Mouse (Mus musculus): Measurements from ENCODE around the gene Casp4. TPM values are rescaled to one million over a fixed set of nuclear protein-coding genes. Genes with fewer than 3 reads are reported as not detected.

The Casp4 gene
- polyA plus RNA-seq, 1 experiment from 2014 or later, result 0.20 TPM

GRCm38 (mm10) chr9:5298329-5299131 lies 10.1 kb upstream of the Casp4 start, which contains the start of gene Casp1:
Casp1 (plus strand) TSS chr9:5298517.
- H3K4me1 ChIP-seq (replicated peaks; ENCODE audit: control insufficient read depth, insufficient read depth, low read length), result no peaks in the 10 kb centered on the region
- H3K27me3 ChIP-seq (ENCODE audit: control insufficient read depth, insufficient read depth, low read length), result no peaks in the 10 kb centered on the region
- H3K9me3 ChIP-seq (ENCODE audit: control insufficient read depth, low read length), result no peaks in the 10 kb centered on the region
- no peak within 1 kb of the TSS for H3K9ac ChIP-seq (ENCODE audit: low read depth, low read length)
- no peak within 1 kb of the TSS for H3K4me3 ChIP-seq (ENCODE audit: low read depth, low read length)
- no peak within 1 kb of the TSS for H3K4me2 ChIP-seq (replicated peaks; ENCODE audit: low read depth, low read length)
- no peak for DNase-seq (ENCODE audit: low spot score)
- WGBS, result 76% methylated on average over 11 of the region's 11 CpGs
- no peaks in the 10 kb centered on the region for H3K36me3 ChIP-seq (ENCODE audit: control insufficient read depth, insufficient read depth, low read length)
- no peak for ATAC-seq (ENCODE audit: low FRiP score)
- H3K27ac ChIP-seq (ENCODE audit: low read depth, low read length), result no peak within 1 kb of the TSS

GRCm38 (mm10) chr9:5299132-5299381 lies 9.6 kb upstream of the Casp4 start:
- no peak overlapping the region for H3K9ac ChIP-seq (ENCODE audit: low read depth, low read length)
- no peaks in the 10 kb centered on the region for H3K9me3 ChIP-seq (ENCODE audit: control insufficient read depth, low read length)
- DNase-seq (ENCODE audit: low spot score), result no peak
- H3K4me2 ChIP-seq (replicated peaks; ENCODE audit: low read depth, low read length), result no peak overlapping the region
- no peak overlapping the region for H3K27ac ChIP-seq (ENCODE audit: low read depth, low read length)
- H3K4me1 ChIP-seq (replicated peaks; ENCODE audit: control insufficient read depth, insufficient read depth, low read length), result no peaks in the 10 kb centered on the region
- H3K36me3 ChIP-seq (ENCODE audit: control insufficient read depth, insufficient read depth, low read length), result no peaks in the 10 kb centered on the region
- WGBS, result 84% methylated on average over 2 of the region's 2 CpGs
- H3K27me3 ChIP-seq (ENCODE audit: control insufficient read depth, insufficient read depth, low read length), result no peaks in the 10 kb centered on the region
- no peak for ATAC-seq (ENCODE audit: low FRiP score)
- no peak overlapping the region for H3K4me3 ChIP-seq (ENCODE audit: low read depth, low read length)

DNA sequence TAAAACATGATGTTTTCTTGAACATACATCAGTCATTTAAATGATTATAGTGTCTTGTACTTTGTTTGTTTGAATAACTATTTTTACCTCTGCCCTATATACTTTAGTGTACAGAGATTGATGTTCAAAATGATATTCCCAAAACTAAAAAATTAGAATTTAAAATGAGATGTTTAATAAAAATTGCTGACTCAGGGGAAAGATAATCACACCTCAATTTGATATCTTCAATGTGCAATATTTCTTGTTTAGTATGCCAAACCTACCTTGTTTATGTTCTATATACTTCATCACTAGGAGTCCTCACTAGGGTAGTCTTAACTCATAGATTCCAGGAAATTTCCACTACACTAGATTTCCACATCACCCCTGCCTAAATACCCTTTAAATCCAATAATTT lies 1.5 kb downstream of the Casp4 start:
- no peak overlapping the region for H3K4me3 ChIP-seq (ENCODE audit: low read depth, low read length)
- DNase-seq (ENCODE audit: low spot score) (no peak), ATAC-seq (ENCODE audit: low FRiP score) (no peak)
- no peaks in the 10 kb centered on the region for H3K9me3 ChIP-seq (ENCODE audit: control insufficient read depth, low read length)
- no peaks in the 10 kb centered on the region for H3K36me3 ChIP-seq (ENCODE audit: control insufficient read depth, insufficient read depth, low read length)
- H3K4me2 ChIP-seq (replicated peaks; ENCODE audit: low read depth, low read length), result no peak overlapping the region
- no peaks in the 10 kb centered on the region for H3K4me1 ChIP-seq (replicated peaks; ENCODE audit: control insufficient read depth, insufficient read depth, low read length)
- H3K27me3 ChIP-seq (ENCODE audit: control insufficient read depth, insufficient read depth, low read length), result no peaks in the 10 kb centered on the region
- H3K9ac ChIP-seq (ENCODE audit: low read depth, low read length), result no peak overlapping the region
- no peak overlapping the region for H3K27ac ChIP-seq (ENCODE audit: low read depth, low read length)

DNA sequence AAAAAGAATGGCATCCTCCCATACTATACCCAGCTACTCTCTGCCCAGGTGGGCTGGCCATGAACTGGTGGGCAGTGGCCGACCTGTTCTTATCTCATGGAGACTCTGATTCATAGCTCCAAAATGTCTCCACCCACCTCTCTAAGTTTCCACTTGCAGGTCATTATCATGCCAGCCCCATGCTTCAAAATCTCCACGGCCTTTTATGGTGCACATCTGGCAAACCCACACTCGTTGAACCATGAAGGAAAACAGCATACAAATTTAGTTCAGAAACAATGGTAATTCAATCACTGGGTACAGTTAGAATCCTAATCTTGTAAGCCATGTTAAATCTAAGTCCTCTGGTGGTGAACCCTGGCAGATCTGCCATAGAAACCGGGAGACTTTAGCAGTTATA lies 2.8 kb downstream of the Casp4 start:
- Histone ChIP-seq H3K9me3 (ENCODE audit: control insufficient read depth, low read length) (no peaks in the 10 kb centered on the region), H3K9ac (ENCODE audit: low read depth, low read length) (no peak overlapping the region), H3K27me3 (ENCODE audit: control insufficient read depth, insufficient read depth, low read length) (no peaks in the 10 kb centered on the region), H3K4me3 (ENCODE audit: low read depth, low read length) (no peak overlapping the region), H3K27ac (ENCODE audit: low read depth, low read length) (no peak overlapping the region), H3K36me3 (ENCODE audit: control insufficient read depth, insufficient read depth, low read length) (no peaks in the 10 kb centered on the region), H3K4me1 (replicated peaks; ENCODE audit: control insufficient read depth, insufficient read depth, low read length) (no peaks in the 10 kb centered on the region), H3K4me2 (replicated peaks; ENCODE audit: low read depth, low read length) (no peak overlapping the region)
- ATAC-seq (ENCODE audit: low FRiP score) (no peak), DNase-seq (ENCODE audit: low spot score) (no peak)
- 71% methylated on average over 4 of the region's 4 CpGs for WGBS

- Histone ChIP-seq H3K4me1 (replicated peaks; ENCODE audit: control insufficient read depth, insufficient read depth, low read length) (no peaks in the 10 kb centered on the region), H3K27ac (ENCODE audit: low read depth, low read length) (no peak overlapping the region), H3K9me3 (ENCODE audit: control insufficient read depth, low read length) (no peaks in the 10 kb centered on the region), H3K4me3 (ENCODE audit: low read depth, low read length) (no peak overlapping the region), H3K27me3 (ENCODE audit: control insufficient read depth, insufficient read depth, low read length) (no peaks in the 10 kb centered on the region), H3K9ac (ENCODE audit: low read depth, low read length) (no peak overlapping the region), H3K4me2 (replicated peaks; ENCODE audit: low read depth, low read length) (no peak overlapping the region), H3K36me3 (ENCODE audit: control insufficient read depth, insufficient read depth, low read length) (no peaks in the 10 kb centered on the region)
- 81% methylated on average over 3 of the region's 3 CpGs for WGBS
- ATAC-seq (ENCODE audit: low FRiP score) (no peak), DNase-seq (ENCODE audit: low spot score) (no peak)
Observed at GRCm38 (mm10) chr9:5328204-5328603, 19.6 kb downstream of the Casp4 start.

DNA sequence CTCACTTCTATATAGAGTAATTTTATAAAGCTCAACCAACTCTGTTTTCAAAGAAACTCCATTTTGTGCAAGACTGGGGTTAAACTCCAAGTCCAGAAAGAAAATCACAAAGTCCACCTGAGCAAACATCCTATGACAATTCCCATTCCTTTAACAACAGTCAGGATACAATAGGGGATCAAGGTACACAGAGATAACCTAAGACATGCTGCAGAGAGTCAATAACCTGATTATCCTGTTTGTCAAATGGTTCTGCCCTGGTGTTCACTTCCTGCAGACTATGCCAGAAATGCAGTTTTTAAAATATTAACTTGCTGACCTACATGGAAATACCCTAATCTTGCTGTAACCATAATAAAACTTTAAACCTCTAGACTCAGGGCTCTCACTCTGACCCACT lies 23.8 kb downstream of the Casp4 start:
- no peak overlapping the region for H3K9ac ChIP-seq (ENCODE audit: low read depth, low read length)
- H3K36me3 ChIP-seq (ENCODE audit: control insufficient read depth, insufficient read depth, low read length), result no peaks in the 10 kb centered on the region
- H3K4me3 ChIP-seq (ENCODE audit: low read depth, low read length), result no peak overlapping the region
- H3K27ac ChIP-seq (ENCODE audit: low read depth, low read length), result no peak overlapping the region
- no peaks in the 10 kb centered on the region for H3K27me3 ChIP-seq (ENCODE audit: control insufficient read depth, insufficient read depth, low read length)
- no peak overlapping the region for H3K4me2 ChIP-seq (replicated peaks; ENCODE audit: low read depth, low read length)
- ATAC-seq (ENCODE audit: low FRiP score) (no peak), DNase-seq (ENCODE audit: low spot score) (no peak)
- H3K4me1 ChIP-seq (replicated peaks; ENCODE audit: control insufficient read depth, insufficient read depth, low read length), result no peaks in the 10 kb centered on the region
- H3K9me3 ChIP-seq (ENCODE audit: control insufficient read depth, low read length), result no peaks in the 10 kb centered on the region

GRCm38 (mm10) chr9:5333422-5333821 lies 24.8 kb downstream of the Casp4 start:
- no peaks in the 10 kb centered on the region for H3K4me1 ChIP-seq (replicated peaks; ENCODE audit: control insufficient read depth, insufficient read depth, low read length)

GRCm38 (mm10) chr9:5343092-5343491 lies 34.5 kb downstream of the Casp4 start:
- no peaks in the 10 kb centered on the region for H3K4me1 ChIP-seq (replicated peaks; ENCODE audit: control insufficient read depth, insufficient read depth, low read length)
- no peaks in the 10 kb centered on the region for H3K36me3 ChIP-seq (ENCODE audit: control insufficient read depth, insufficient read depth, low read length)
- H3K27ac ChIP-seq (ENCODE audit: low read depth, low read length), result no peak overlapping the region
- no peak overlapping the region for H3K4me3 ChIP-seq (ENCODE audit: low read depth, low read length)
- ATAC-seq (ENCODE audit: low FRiP score) (no peak), DNase-seq (ENCODE audit: low spot score) (no peak)
- no peak overlapping the region for H3K9ac ChIP-seq (ENCODE audit: low read depth, low read length)
- H3K4me2 ChIP-seq (replicated peaks; ENCODE audit: low read depth, low read length), result no peak overlapping the region
- 78% methylated on average over 1 of the region's 1 CpGs for WGBS
- no peaks in the 10 kb centered on the region for H3K27me3 ChIP-seq (ENCODE audit: control insufficient read depth, insufficient read depth, low read length)
- H3K9me3 ChIP-seq (ENCODE audit: control insufficient read depth, low read length), result no peaks in the 10 kb centered on the region

More at GRCm38 (mm10) chr9:5333422-5333821, 24.8 kb downstream of the Casp4 start:
- Histone ChIP-seq H3K4me3 (ENCODE audit: low read depth, low read length) (no peak overlapping the region), H3K27ac (ENCODE audit: low read depth, low read length) (no peak overlapping the region), H3K9ac (ENCODE audit: low read depth, low read length) (no peak overlapping the region), H3K9me3 (ENCODE audit: control insufficient read depth, low read length) (no peaks in the 10 kb centered on the region), H3K4me2 (replicated peaks; ENCODE audit: low read depth, low read length) (no peak overlapping the region), H3K36me3 (ENCODE audit: control insufficient read depth, insufficient read depth, low read length) (no peaks in the 10 kb centered on the region), H3K27me3 (ENCODE audit: control insufficient read depth, insufficient read depth, low read length) (no peaks in the 10 kb centered on the region)
- ATAC-seq (ENCODE audit: low FRiP score) (no peak), DNase-seq (ENCODE audit: low spot score) (no peak)
- 90% methylated on average over 1 of the region's 1 CpGs for WGBS

- no peak overlapping the region for H3K4me3 ChIP-seq (ENCODE audit: low read depth, low read length)
- no peak overlapping the region for H3K4me2 ChIP-seq (replicated peaks; ENCODE audit: low read depth, low read length)
- H3K9me3 ChIP-seq (ENCODE audit: control insufficient read depth, low read length), result no peaks in the 10 kb centered on the region
- no peaks in the 10 kb centered on the region for H3K4me1 ChIP-seq (replicated peaks; ENCODE audit: control insufficient read depth, insufficient read depth, low read length)
- no peaks in the 10 kb centered on the region for H3K27me3 ChIP-seq (ENCODE audit: control insufficient read depth, insufficient read depth, low read length)
- ATAC-seq (ENCODE audit: low FRiP score) (no peak), DNase-seq (ENCODE audit: low spot score) (no peak)
- H3K9ac ChIP-seq (ENCODE audit: low read depth, low read length), result no peak overlapping the region
- H3K27ac ChIP-seq (ENCODE audit: low read depth, low read length), result no peak overlapping the region
- WGBS, result 94% methylated on average over 4 of the region's 4 CpGs
- H3K36me3 ChIP-seq (ENCODE audit: control insufficient read depth, insufficient read depth, low read length), result no peaks in the 10 kb centered on the region
Observed at GRCm38 (mm10) chr9:5344090-5344489, 35.5 kb downstream of the Casp4 start.
